Mouse (Mus musculus) lung, adult 2 months (tissue): Measurements from ENCODE around the gene Nmt2.

Experiments
- CTCF ChIP-seq: fragments of 200-500 bp; IDR thresholded peaks from 2 replicates; pipeline ENCODE4 v1.5.1; 2011; ENCODE audit warnings: mild to moderate bottlenecking, low read length, control low read depth; ENCODE audit not compliant: insufficient read depth
- POLR2A ChIP-seq: fragments of 200-500 bp; IDR thresholded peaks from 2 replicates; pipeline ENCODE4 v1.6.1; 2011; ENCODE audit warnings: low read depth, mild to moderate bottlenecking, control low read depth, low read length, borderline replicate concordance; ENCODE audit errors: extremely low read depth

- TF ChIP-seq POLR2A (no peak), CTCF (no peak)
Measured at GRCm38 (mm10) chr2:3348422-3348821, 64.4 kb downstream of the Nmt2 start.
